Mouse (Mus musculus): ENCODE measurements at regions not wholly inside any gene's neighbourhood (a gene's known extent, or its start where the extent isn't known, plus 50 kb on each side); places are given as distances from the start of the nearest gene placed in this dataset.

DNA sequence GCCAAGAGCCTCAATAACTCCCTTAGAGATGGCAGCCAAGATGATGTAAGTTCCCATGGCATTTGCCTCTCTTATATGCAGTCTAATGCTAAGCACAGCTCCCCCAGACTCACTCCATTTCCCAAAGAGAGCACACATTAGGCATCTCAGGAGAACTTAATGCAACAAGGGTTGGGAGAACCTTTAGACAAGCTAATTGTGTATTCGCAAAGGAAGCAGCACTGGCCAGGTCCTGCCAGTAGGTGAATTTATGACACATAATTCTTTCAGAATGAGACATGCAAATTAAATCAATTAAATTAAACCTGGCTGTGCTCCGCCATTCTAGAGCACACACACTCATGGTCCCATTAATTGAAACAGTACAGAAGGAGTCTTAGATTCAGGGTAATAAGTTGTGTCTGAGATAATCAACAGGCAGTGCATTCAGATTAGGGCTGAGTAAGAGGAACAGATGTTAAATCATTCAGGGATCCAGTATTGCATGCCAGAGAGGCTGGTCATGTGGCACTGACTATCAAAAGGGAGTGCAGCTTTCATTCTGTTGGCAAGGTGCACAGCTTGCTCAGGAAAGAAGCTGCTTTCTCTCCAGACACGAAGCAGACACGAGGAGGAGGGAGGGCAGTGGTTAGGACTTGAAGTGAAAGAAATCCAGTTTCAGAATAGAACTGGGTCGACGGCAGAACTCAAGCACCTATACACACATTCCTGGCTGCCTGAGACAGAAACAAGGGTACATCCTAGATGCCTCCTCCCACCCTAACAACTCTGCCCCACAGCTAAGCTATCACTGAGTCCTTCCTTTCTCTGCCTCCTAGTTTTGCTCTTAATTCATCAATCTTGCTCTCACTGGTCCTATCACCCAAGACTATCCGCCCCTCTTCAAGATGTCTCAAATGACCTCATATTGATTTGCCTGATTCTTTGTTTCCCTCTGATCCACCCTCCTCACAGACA lies 630.7 kb upstream of the Adamts9 start:
- no peaks in the 10 kb centered on the region for H3K9me3 ChIP-seq (replicated peaks; ENCODE audit: control insufficient read depth, low read length)
- no peak overlapping the region for H3K27ac ChIP-seq (ENCODE audit: low read length)
- H3K36me3 ChIP-seq (ENCODE audit: control insufficient read depth, insufficient read depth, low read length), result no peaks in the 10 kb centered on the region
- H3K4me2 ChIP-seq (ENCODE audit: low read depth, low read length), result no peak overlapping the region
- no peak overlapping the region for H3K9ac ChIP-seq (ENCODE audit: low read length)
- H3K4me3 ChIP-seq (replicated peaks; ENCODE audit: low read length), result no peak overlapping the region
- no peak for ATAC-seq (ENCODE audit: insufficient read depth, low FRiP score)
- no peaks in the 10 kb centered on the region for H3K27me3 ChIP-seq (ENCODE audit: control insufficient read depth, insufficient read depth, low read length)
- WGBS, result 73% methylated on average over 7 of the region's 7 CpGs
- no peaks in the 10 kb centered on the region for H3K4me1 ChIP-seq (ENCODE audit: control insufficient read depth, insufficient read depth, low read length)

- no peak for ATAC-seq (ENCODE audit: insufficient read depth, low FRiP score)
- no peaks in the 10 kb centered on the region for H3K9me3 ChIP-seq (replicated peaks; ENCODE audit: control insufficient read depth, low read length)
- no peaks in the 10 kb centered on the region for H3K27me3 ChIP-seq (ENCODE audit: control insufficient read depth, insufficient read depth, low read length)
- 90% methylated on average over 2 of the region's 2 CpGs for WGBS
- no peak overlapping the region for H3K4me2 ChIP-seq (ENCODE audit: low read depth, low read length)
- H3K27ac ChIP-seq (ENCODE audit: low read length), result no peak overlapping the region
- no peaks in the 10 kb centered on the region for H3K4me1 ChIP-seq (ENCODE audit: control insufficient read depth, insufficient read depth, low read length)
- H3K36me3 ChIP-seq (ENCODE audit: control insufficient read depth, insufficient read depth, low read length), result no peaks in the 10 kb centered on the region
- H3K9ac ChIP-seq (ENCODE audit: low read length), result no peak overlapping the region
- no peak overlapping the region for H3K4me3 ChIP-seq (replicated peaks; ENCODE audit: low read length)
Measured at GRCm38 (mm10) chr6:93569866-93570265, 626.6 kb upstream of the Adamts9 start.

DNA sequence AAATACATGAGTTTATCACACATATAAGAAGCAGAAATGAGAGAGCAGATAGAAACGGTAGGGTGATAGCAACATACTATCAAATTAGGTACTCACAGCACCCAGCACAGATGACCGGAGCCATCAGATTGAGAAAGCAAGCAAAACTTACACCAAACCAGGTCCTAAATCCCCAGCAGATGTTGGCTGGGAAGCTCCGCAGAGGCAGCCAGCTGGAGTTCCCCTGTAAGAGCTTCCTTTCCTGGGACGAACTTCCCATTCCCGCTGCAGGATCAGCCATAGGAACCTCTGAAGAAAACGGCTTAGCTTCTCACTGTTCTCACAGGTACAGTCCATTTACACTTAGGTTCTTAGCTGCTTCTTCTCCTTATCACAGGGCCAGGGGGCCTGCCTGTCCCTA lies 625.9 kb upstream of the Adamts9 start:
- Histone ChIP-seq H3K4me2 (ENCODE audit: low read depth, low read length) (no peak overlapping the region), H3K27ac (ENCODE audit: low read length) (no peak overlapping the region), H3K27me3 (ENCODE audit: control insufficient read depth, insufficient read depth, low read length) (no peaks in the 10 kb centered on the region), H3K4me3 (replicated peaks; ENCODE audit: low read length) (no peak overlapping the region), H3K9ac (ENCODE audit: low read length) (no peak overlapping the region), H3K9me3 (replicated peaks; ENCODE audit: control insufficient read depth, low read length) (no peaks in the 10 kb centered on the region), H3K36me3 (ENCODE audit: control insufficient read depth, insufficient read depth, low read length) (no peaks in the 10 kb centered on the region), H3K4me1 (ENCODE audit: control insufficient read depth, insufficient read depth, low read length) (no peaks in the 10 kb centered on the region)
- no peak for ATAC-seq (ENCODE audit: insufficient read depth, low FRiP score)
- 72% methylated on average over 6 of the region's 6 CpGs for WGBS

DNA sequence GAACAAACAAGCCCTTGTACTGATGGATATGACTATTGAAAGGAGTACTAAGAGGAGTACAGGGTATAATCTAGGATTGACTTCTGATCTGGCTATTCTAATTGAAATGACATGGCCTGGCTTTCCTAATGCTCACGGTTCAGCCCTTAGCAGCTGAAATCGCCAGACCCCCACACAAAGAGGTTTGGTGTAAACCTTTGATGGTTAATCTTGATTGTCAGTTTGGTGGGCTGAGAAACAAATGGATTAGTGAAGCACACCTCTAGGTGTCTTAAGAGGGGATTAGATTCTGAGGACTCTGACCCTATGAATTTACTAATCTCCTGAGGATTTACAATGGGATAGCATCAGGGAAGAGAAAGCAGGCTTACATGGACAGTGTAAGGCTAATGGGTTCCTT lies 623.4 kb upstream of the Adamts9 start:
- 38% methylated on average over 2 of the region's 2 CpGs for WGBS
- Histone ChIP-seq H3K4me2 (ENCODE audit: low read depth, low read length) (no peak overlapping the region), H3K9me3 (replicated peaks; ENCODE audit: control insufficient read depth, low read length) (no peaks in the 10 kb centered on the region), H3K27ac (ENCODE audit: low read length) (no peak overlapping the region), H3K36me3 (ENCODE audit: control insufficient read depth, insufficient read depth, low read length) (no peaks in the 10 kb centered on the region), H3K27me3 (ENCODE audit: control insufficient read depth, insufficient read depth, low read length) (no peaks in the 10 kb centered on the region), H3K4me3 (replicated peaks; ENCODE audit: low read length) (no peak overlapping the region), H3K4me1 (ENCODE audit: control insufficient read depth, insufficient read depth, low read length) (no peaks in the 10 kb centered on the region), H3K9ac (ENCODE audit: low read length) (no peak overlapping the region)
- ATAC-seq (ENCODE audit: insufficient read depth, low FRiP score), result no peak

DNA sequence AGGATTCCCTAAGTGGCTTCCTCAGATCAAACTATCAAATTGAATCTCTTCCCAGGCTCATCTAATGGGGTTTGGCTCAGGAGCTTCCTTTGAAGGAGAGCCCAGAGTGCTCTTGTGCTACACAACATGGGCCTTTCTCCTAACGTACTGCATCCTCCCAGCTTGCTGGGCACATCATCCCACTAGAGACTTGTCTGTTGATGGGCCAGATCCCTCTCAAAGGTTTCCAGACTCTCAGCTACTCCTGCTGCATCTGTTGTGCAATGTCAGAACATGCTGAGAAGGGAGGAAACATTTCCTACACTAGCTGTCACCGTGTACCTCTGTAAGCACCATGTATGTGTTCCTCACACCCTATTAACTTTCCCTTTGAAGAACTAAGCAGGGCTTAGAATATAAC lies 605.0 kb upstream of the Adamts9 start:
- ATAC-seq (ENCODE audit: insufficient read depth, low FRiP score), result no peak
- H3K4me3 ChIP-seq (replicated peaks; ENCODE audit: low read length), result no peak overlapping the region
- H3K27ac ChIP-seq (ENCODE audit: low read length), result no peak overlapping the region
- no peak overlapping the region for H3K4me2 ChIP-seq (ENCODE audit: low read depth, low read length)
- no peaks in the 10 kb centered on the region for H3K36me3 ChIP-seq (ENCODE audit: control insufficient read depth, insufficient read depth, low read length)
- no peaks in the 10 kb centered on the region for H3K9me3 ChIP-seq (replicated peaks; ENCODE audit: control insufficient read depth, low read length)
- H3K9ac ChIP-seq (ENCODE audit: low read length), result no peak overlapping the region
- no peaks in the 10 kb centered on the region for H3K27me3 ChIP-seq (ENCODE audit: control insufficient read depth, insufficient read depth, low read length)
- H3K4me1 ChIP-seq (ENCODE audit: control insufficient read depth, insufficient read depth, low read length), result no peaks in the 10 kb centered on the region
- 84% methylated on average over 2 of the region's 2 CpGs for WGBS

- Histone ChIP-seq H3K4me1 (ENCODE audit: control insufficient read depth, insufficient read depth, low read length) (no peaks in the 10 kb centered on the region), H3K27ac (ENCODE audit: low read length) (no peak overlapping the region), H3K27me3 (ENCODE audit: control insufficient read depth, insufficient read depth, low read length) (no peaks in the 10 kb centered on the region), H3K9me3 (replicated peaks; ENCODE audit: control insufficient read depth, low read length) (no peaks in the 10 kb centered on the region), H3K4me3 (replicated peaks; ENCODE audit: low read length) (no peak overlapping the region), H3K4me2 (ENCODE audit: low read depth, low read length) (no peak overlapping the region), H3K36me3 (ENCODE audit: control insufficient read depth, insufficient read depth, low read length) (no peaks in the 10 kb centered on the region), H3K9ac (ENCODE audit: low read length) (no peak overlapping the region)
- no peak for ATAC-seq (ENCODE audit: insufficient read depth, low FRiP score)
- 64% methylated on average over 1 of the region's 1 CpGs for WGBS
Measured at GRCm38 (mm10) chr6:93544246-93544645, 601.0 kb upstream of the Adamts9 start.

GRCm38 (mm10) chr6:93543354-93544129 lies 600.2 kb upstream of the Adamts9 start:
- Histone ChIP-seq H3K27ac (ENCODE audit: low read length) (no peak overlapping the region), H3K4me3 (replicated peaks; ENCODE audit: low read length) (peak overlapping the region; percentile 28), H3K9ac (ENCODE audit: low read length) (peak overlapping the region; percentile 36; the same call in 1 of the 2 replicates), H3K36me3 (ENCODE audit: control insufficient read depth, insufficient read depth, low read length) (no peaks in the 10 kb centered on the region), H3K9me3 (replicated peaks; ENCODE audit: control insufficient read depth, low read length) (no peaks in the 10 kb centered on the region), H3K27me3 (ENCODE audit: control insufficient read depth, insufficient read depth, low read length) (no peaks in the 10 kb centered on the region), H3K4me1 (ENCODE audit: control insufficient read depth, insufficient read depth, low read length) (no peaks in the 10 kb centered on the region), H3K4me2 (ENCODE audit: low read depth, low read length) (peak overlapping the region; percentile 41)
- 35% methylated on average over 15 of the region's 15 CpGs for WGBS
- no peak for ATAC-seq (ENCODE audit: insufficient read depth, low FRiP score)

DNA sequence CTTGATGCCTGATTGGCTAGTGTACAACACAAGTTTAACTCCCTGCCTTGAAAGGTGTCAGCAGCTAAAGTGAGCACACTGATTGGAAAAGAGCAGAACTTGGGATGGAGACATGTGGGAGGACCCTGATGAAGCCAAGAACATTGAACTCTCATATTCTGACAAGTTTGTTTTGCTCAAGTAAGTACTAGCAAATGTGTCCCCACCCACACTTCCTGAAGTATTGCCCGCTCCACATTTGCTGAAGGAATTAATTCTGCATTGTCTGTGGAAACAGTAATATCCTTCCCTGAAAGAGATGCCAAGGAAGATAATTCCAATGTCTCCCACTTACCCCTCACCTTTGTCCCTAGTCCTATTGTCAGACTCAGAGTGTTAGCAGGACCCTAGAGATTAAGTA lies 596.3 kb upstream of the Adamts9 start:
- H3K4me1 ChIP-seq (ENCODE audit: control insufficient read depth, insufficient read depth, low read length), result no peaks in the 10 kb centered on the region
- H3K9me3 ChIP-seq (replicated peaks; ENCODE audit: control insufficient read depth, low read length), result no peaks in the 10 kb centered on the region
- H3K4me2 ChIP-seq (ENCODE audit: low read depth, low read length), result no peak overlapping the region
- no peaks in the 10 kb centered on the region for H3K27me3 ChIP-seq (ENCODE audit: control insufficient read depth, insufficient read depth, low read length)
- H3K4me3 ChIP-seq (replicated peaks; ENCODE audit: low read length), result no peak overlapping the region
- H3K36me3 ChIP-seq (ENCODE audit: control insufficient read depth, insufficient read depth, low read length), result no peaks in the 10 kb centered on the region
- ATAC-seq (ENCODE audit: insufficient read depth, low FRiP score), result no peak
- no peak overlapping the region for H3K27ac ChIP-seq (ENCODE audit: low read length)
- WGBS, result 73% methylated on average over 1 of the region's 1 CpGs
- no peak overlapping the region for H3K9ac ChIP-seq (ENCODE audit: low read length)

DNA sequence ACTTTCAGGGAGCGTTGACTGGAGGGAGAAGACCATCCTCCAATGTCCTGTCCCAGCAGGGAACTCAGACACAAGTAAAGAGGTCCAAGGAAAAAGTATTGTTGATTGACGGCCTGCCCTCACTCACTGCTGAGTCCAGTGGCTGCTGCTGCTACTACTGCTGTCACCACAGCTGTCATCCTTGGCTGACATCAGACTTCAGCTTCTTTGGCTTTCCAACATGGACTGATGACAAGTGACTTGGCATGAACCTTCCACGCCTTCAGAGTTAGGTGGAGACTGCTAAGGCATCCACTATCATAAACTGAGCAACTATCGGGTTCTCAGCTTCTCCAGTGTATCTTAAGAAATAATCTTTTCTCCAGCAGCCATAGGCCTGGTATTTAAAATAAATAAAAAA lies 595.9 kb upstream of the Adamts9 start:
- ATAC-seq (ENCODE audit: insufficient read depth, low FRiP score), result no peak

More for the DNA sequence above, 595.9 kb upstream of the Adamts9 start:
- no peaks in the 10 kb centered on the region for H3K36me3 ChIP-seq (ENCODE audit: control insufficient read depth, insufficient read depth, low read length)
- WGBS, result 87% methylated on average over 4 of the region's 4 CpGs
- H3K9me3 ChIP-seq (replicated peaks; ENCODE audit: control insufficient read depth, low read length), result no peaks in the 10 kb centered on the region
- no peaks in the 10 kb centered on the region for H3K27me3 ChIP-seq (ENCODE audit: control insufficient read depth, insufficient read depth, low read length)
- H3K4me1 ChIP-seq (ENCODE audit: control insufficient read depth, insufficient read depth, low read length), result no peaks in the 10 kb centered on the region
- H3K4me3 ChIP-seq (replicated peaks; ENCODE audit: low read length), result no peak overlapping the region
- no peak overlapping the region for H3K4me2 ChIP-seq (ENCODE audit: low read depth, low read length)
- no peak overlapping the region for H3K9ac ChIP-seq (ENCODE audit: low read length)
- H3K27ac ChIP-seq (ENCODE audit: low read length), result no peak overlapping the region
